Mouse (Mus musculus) intestine, embryonic 14.5 days (tissue): ENCODE results near the gene Pik3cd. TPM values are rescaled to one million over a fixed set of nuclear protein-coding genes. Genes with fewer than 3 reads are reported as not detected.

Experiments used
- ATAC-seq: fragments of 200-750 bp; cut with Nextera tagmentation; replicated peaks from 2 replicates; pipeline ENCODE4 v1.8.0; 2017; ENCODE audit warnings: low read depth, moderate number of reproducible peaks, moderate TSS enrichment, moderate library complexity; ENCODE audit not compliant: low FRiP score, low TSS enrichment
- DNase-seq: peaks from one replicate; pipeline ENCODE4 v3.0.0-alpha.2; 2018; ENCODE audit warnings: low spot score
- H3K27ac ChIP-seq: fragments of 300-500 bp; sonication (generic); 2 replicates; pipeline ENCODE4 v1.5.1; 2014; ENCODE audit warnings: low read depth, mild to moderate bottlenecking, control low read depth
- H3K27me3 ChIP-seq: fragments of 300-500 bp; sonication (generic); replicated peaks from 2 replicates; pipeline ENCODE4 v1.6.1; 2014; ENCODE audit warnings: low read length, control low read depth; ENCODE audit not compliant: control insufficient read depth, insufficient read depth
- H3K36me3 ChIP-seq: fragments of 300-500 bp; sonication (generic); 2 replicates; pipeline ENCODE4 v1.6.1; 2014; ENCODE audit warnings: low read length, control low read depth; ENCODE audit not compliant: control insufficient read depth, insufficient read depth
- H3K4me1 ChIP-seq: fragments of 300-500 bp; sonication (generic); replicated peaks from 2 replicates; pipeline ENCODE4 v1.6.1; 2014; ENCODE audit warnings: low read length, control low read depth, mixed read lengths; ENCODE audit not compliant: control insufficient read depth, insufficient read depth
- H3K4me2 ChIP-seq: fragments of 300-500 bp; sonication (generic); 2 replicates; pipeline ENCODE4 v1.6.1; 2014; ENCODE audit warnings: low read length
- H3K4me3 ChIP-seq: fragments of 300-500 bp; sonication (generic); 2 replicates; pipeline ENCODE4 v1.5.1; 2014; ENCODE audit warnings: low read depth, low read length, control low read depth, mixed read lengths
- H3K9ac ChIP-seq: fragments of 300-500 bp; sonication (generic); 2 replicates; pipeline ENCODE4 v1.6.1; 2014; ENCODE audit warnings: mild to moderate bottlenecking, low read length
- H3K9me3 ChIP-seq: fragments of 300-500 bp; sonication (generic); 2 replicates; pipeline ENCODE4 v1.6.1; 2016; ENCODE audit warnings: low read length, control low read depth; ENCODE audit not compliant: control insufficient read depth
- WGBS: fragments of 180-500 bp; shearing (Covaris S2); extraction: QIAGEN DNeasy Blood & Tissue Kit; methylation state at CpG from one replicate; pipeline ENCODE4 v1.1.7; 2014; 5-methylcytosine and 5-hydroxymethylcytosine counted together
- polyA plus RNA-seq: library from polyadenylated mRNA; unstranded; fragments of >200 nt; fragmentation: Nextera tagmentation; extraction: Ambion mirVana; gene quantifications from 2 replicates; pipeline ENCODE4 v1.2.1, GENCODE M21; 2014

Gene Pik3cd
- polyA plus RNA-seq, 1 experiment from 2014 or later, result 5.2 TPM

DNA sequence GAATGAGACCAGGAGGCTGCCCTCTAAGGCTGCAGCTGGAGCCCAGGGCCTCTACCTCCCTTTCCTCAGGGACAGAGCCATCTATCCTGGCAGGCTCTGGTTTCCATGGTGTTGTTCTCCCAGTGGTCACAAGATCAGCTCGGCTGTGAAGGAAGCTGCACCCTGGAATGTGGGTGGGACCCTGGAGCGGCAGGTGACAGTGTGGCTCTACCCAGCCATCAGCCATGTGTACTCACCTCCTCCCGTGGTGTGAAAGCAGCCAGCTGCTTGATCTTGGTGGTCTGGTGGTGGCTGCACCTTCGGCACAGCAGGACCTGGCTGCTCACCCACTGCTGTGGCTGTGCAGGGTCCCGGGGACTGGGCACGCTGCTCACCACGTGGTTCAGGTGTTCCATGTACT is 28.5 kb upstream of the Pik3cd start:
- DNase-seq (no peak), ATAC-seq (no peak)
- no peak overlapping the region for H3K4me2 ChIP-seq
- no peaks in the 10 kb centered on the region for H3K27me3 ChIP-seq
- H3K9ac ChIP-seq, result no peak overlapping the region
- no peak overlapping the region for H3K27ac ChIP-seq
- WGBS, result 65% methylated on average over 7 of the region's 7 CpGs
- H3K4me1 ChIP-seq, result peaks cover 20% of the 10 kb centered on the region
- H3K4me3 ChIP-seq, result no peak overlapping the region
- H3K36me3 ChIP-seq, result peaks cover 60% of the 10 kb centered on the region
- no peaks in the 10 kb centered on the region for H3K9me3 ChIP-seq

DNA sequence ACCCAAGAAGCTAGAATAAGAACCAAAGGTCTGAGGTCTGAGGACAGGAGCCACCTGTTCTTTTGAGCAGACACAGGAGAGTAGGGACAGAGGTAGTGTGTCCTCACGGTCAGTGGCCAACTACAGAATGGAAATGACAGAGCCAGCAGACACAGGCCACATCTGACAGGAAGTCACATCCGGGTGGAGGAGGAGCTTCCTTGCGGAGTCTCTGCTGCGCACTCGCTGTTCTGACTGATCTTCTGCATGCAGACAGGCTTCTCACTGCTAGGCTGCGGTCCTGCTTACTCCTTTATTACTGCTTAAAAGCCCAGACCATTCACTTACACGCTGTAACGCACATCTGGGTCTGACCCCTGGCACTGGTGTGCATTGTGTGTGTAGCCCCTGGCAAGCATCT is 26.4 kb upstream of the Pik3cd start:
- no peak overlapping the region for H3K27ac ChIP-seq
- no peak for DNase-seq
- peaks cover 74% of the 10 kb centered on the region for H3K36me3 ChIP-seq

DNA sequence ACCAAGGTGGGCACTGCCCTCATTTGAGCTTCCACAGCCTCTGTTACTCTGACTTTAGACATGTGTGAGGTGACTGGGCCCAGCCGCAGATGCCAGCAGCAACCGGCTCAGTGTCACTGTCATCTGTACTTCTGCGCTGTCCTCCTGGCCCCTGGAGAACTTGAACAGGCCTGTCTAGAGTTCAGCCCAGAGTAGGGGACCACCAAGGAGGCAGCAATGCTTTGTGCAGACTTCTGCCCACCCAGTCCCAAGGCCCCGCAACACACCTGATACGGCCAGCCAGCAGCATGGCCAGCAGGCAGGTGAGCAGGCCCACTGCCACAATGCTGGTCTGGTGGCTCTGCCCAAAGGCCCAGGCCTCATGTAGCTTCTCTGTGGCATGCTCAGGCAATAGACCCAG is 25.3 kb upstream of the Pik3cd start:
- Histone ChIP-seq H3K4me2 (no peak overlapping the region), H3K36me3 (peaks cover 81% of the 10 kb centered on the region), H3K4me3 (no peak overlapping the region), H3K9ac (no peak overlapping the region), H3K9me3 (no peaks in the 10 kb centered on the region), H3K27ac (no peak overlapping the region), H3K4me1 (peaks cover 2% of the 10 kb centered on the region; the same call in 1 of the 2 replicates), H3K27me3 (no peaks in the 10 kb centered on the region)
- DNase-seq (no peak), ATAC-seq (no peak)
- 96% methylated on average over 5 of the region's 5 CpGs for WGBS

More for the DNA sequence above, 26.4 kb upstream of the Pik3cd start:
- ATAC-seq, result no peak
- WGBS, result 85% methylated on average over 8 of the region's 8 CpGs
- no peak overlapping the region for H3K9ac ChIP-seq
- no peaks in the 10 kb centered on the region for H3K9me3 ChIP-seq
- no peaks in the 10 kb centered on the region for H3K27me3 ChIP-seq
- H3K4me2 ChIP-seq, result no peak overlapping the region
- H3K4me3 ChIP-seq, result no peak overlapping the region
- peaks cover 11% of the 10 kb centered on the region for H3K4me1 ChIP-seq

DNA sequence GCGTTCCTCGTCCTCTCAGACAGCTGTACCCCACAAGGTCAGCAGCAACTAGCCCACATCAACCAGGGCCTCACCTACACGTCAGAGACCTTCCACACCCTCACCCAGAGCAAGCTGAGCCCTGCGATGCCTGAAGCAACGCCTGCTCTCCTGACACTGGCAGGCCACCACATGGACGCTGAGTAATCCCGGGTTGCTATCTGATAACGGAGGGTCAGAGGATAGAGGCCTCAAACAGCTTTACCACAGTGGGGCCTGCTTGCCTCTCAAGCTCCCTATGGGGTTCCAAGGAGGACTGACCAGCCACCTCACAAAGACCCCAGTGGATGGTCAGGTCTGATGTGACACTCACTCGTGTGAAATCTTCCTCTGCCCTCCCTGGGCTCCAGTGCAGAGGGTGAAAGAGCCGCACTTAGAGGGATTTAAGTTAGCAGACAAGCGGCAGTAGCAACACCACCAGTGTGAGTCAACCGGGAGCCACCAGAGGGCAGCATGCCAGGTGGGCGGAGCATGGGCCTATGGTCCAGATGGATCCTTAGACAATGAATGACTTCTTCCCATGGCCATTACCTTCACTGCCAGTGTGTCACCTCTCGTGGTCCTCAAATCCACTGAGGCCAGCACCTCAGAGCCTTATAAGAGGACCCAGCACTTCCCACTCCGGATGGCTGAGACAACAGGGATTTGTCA is 23.4 kb upstream of the Pik3cd start:
- no peak overlapping the region for H3K4me2 ChIP-seq
- DNase-seq, result peak; percentile 84
- peaks cover 86% of the 10 kb centered on the region for H3K36me3 ChIP-seq
- no peak overlapping the region for H3K9ac ChIP-seq
- WGBS, result 72% methylated on average over 15 of the region's 15 CpGs
- no peaks in the 10 kb centered on the region for H3K9me3 ChIP-seq
- H3K27ac ChIP-seq, result no peak overlapping the region
- no peaks in the 10 kb centered on the region for H3K4me1 ChIP-seq
- H3K27me3 ChIP-seq, result no peaks in the 10 kb centered on the region
- ATAC-seq, result no peak
- no peak overlapping the region for H3K4me3 ChIP-seq

DNA sequence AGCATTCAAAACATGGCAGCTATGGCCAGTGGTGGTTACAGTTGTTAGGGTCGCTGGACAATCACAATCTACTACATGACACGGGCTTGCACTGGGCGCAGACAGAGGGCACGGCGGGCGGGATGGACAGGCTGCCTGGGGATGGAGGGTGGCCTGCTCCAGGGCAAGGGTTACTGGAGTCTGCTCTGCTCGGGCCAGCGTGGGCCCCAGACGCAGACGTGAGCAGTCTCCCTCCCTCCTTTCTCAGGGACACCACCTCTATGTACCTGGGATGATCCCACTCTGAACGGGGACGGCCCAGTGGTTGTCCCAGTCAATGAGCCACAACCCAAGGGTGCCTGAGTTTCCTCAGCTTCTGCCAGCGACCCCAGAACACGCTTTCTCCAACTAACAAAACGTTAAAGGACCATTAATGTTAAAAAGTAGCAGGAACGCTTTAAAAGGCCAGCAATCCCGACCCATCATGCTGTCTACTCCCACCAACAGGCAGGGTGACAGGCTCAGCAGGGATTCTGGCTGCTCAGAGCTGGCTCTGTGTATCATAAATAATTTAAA is 22.6 kb upstream of the Pik3cd start:
- ATAC-seq (no peak), DNase-seq (no peak)
- no peaks in the 10 kb centered on the region for H3K9me3 ChIP-seq
- no peak overlapping the region for H3K9ac ChIP-seq
- WGBS, result 89% methylated on average over 17 of the region's 17 CpGs
- no peak overlapping the region for H3K27ac ChIP-seq
- H3K27me3 ChIP-seq, result no peaks in the 10 kb centered on the region
- H3K4me3 ChIP-seq, result no peak overlapping the region
- H3K4me1 ChIP-seq, result no peaks in the 10 kb centered on the region
- H3K36me3 ChIP-seq, result peaks cover 86% of the 10 kb centered on the region
- H3K4me2 ChIP-seq, result no peak overlapping the region

DNA sequence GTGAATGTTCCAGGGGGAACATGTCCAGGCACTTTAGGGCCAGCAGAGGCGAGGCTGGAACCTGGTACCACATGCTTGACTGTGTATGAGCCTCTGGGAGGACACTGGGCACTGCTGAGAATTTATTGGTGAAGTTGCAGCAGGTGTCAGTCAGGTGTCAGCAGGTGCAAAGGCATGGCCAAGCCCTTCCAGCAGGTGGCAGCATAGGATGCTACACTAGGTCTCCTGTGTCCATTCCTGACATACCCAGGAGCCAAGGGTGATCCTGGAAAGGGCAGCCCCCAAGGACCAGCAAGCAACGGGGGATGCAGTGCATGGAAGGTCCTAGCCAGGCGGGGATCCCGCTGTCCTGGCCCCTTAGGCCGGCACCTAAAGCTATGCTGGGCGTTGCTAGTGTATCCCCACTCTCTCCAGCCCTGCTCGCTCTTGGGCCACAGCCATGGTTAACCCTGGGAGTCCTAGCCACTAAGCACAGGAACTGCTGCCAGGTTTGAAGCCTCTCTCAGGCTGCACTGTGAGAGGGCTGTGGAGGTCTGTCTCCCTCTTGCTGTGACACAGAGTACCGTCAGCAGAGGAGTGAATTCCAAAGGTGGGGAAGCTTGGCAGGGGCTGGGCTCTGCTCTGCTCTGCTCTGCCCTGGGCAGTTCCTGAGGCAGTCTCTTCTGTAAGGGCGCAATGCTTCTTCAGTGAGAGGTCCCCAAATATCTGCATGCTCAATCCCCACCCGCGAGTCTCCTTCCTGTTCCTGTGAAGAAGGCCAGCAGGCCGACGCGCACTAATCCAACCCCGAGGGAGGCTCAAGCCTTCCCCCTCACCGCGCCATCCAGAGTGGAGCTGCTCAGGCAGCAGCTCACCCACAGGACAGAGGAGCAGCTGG is 21.7 kb upstream of the Pik3cd start:
- ATAC-seq, result no peak
- no peaks in the 10 kb centered on the region for H3K9me3 ChIP-seq
- no peaks in the 10 kb centered on the region for H3K4me1 ChIP-seq
- peak; percentile 73 for DNase-seq
- H3K36me3 ChIP-seq, result peaks cover 86% of the 10 kb centered on the region
- H3K4me2 ChIP-seq, result no peak overlapping the region
- no peaks in the 10 kb centered on the region for H3K27me3 ChIP-seq
- 78% methylated on average over 17 of the region's 17 CpGs for WGBS
- no peak overlapping the region for H3K27ac ChIP-seq
- H3K4me3 ChIP-seq, result no peak overlapping the region
- no peak overlapping the region for H3K9ac ChIP-seq

DNA sequence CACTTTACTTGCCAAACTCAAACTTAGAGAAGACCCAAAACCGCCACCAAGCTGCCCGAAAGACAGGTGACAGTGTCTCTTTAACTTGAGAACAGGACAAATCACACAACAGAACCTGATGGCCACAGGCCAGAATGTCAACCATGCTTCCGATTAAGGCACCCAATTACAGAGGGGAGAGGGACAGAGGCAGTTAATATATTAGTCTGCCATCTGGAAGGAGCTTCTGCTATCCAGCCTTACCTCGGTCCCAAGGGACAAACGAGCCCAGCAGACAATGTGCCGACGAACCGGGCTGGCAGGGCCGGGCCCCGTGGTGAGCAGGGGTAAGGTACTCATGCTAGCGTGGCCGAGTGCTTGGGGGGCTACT is 20.6 kb upstream of the Pik3cd start:
- ATAC-seq (no peak), DNase-seq (no peak)
- 92% methylated on average over 12 of the region's 12 CpGs for WGBS
- H3K9me3 ChIP-seq, result no peaks in the 10 kb centered on the region
- H3K9ac ChIP-seq, result no peak overlapping the region
- no peak overlapping the region for H3K4me2 ChIP-seq
- H3K4me3 ChIP-seq, result no peak overlapping the region
- no peak overlapping the region for H3K27ac ChIP-seq
- no peaks in the 10 kb centered on the region for H3K4me1 ChIP-seq
- H3K27me3 ChIP-seq, result no peaks in the 10 kb centered on the region
- peaks cover 86% of the 10 kb centered on the region for H3K36me3 ChIP-seq

DNA sequence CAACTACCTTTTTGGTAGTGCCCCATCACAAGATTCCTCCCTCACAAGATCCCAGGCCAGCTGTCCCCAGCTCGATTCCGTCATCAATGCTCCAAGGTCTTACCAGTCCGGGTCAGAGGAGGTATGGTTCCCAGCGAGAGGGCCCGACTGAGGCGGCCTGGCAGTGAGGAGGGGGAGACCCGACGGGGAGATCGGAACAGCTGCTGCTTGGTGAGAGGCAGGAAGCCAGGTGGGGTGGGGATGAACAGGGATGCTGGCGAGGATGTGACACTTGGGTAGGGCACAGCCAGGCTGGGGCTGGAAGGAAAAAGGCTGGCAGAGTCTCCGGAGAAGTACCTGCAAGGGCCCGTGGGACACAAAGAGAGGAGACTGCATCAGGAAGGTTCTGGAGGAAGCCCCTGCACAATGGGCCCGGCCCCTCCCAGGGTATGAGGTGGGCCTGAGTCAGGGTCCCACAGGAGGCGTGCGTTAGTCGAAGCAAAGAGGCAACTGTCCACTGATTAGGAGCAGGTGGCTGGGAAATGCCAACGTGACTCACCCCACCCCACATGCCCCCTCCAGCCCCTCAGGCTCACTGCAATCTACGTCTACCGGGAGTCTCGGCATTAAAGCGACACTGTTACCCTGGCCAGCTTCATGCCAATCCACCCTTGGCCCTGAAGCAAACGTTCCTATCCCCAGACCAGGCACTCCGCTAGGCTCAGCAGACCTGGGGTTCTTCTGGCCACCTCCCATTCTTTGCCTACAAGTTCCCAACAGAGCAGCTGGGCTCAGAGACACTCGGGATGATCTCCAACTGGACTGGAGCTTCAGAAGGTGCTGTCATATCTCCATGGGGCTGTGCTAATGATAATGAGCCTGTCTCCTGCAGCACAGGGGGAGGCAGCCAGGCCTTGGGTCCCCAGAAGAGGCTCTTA is 20.0 kb upstream of the Pik3cd start:
- Histone ChIP-seq H3K36me3 (peaks cover 86% of the 10 kb centered on the region), H3K4me2 (no peak overlapping the region), H3K9me3 (no peaks in the 10 kb centered on the region), H3K9ac (no peak overlapping the region), H3K27ac (no peak overlapping the region), H3K27me3 (no peaks in the 10 kb centered on the region), H3K4me3 (no peak overlapping the region), H3K4me1 (no peaks in the 10 kb centered on the region)
- no peak for DNase-seq
- ATAC-seq, result no peak
- WGBS, result 91% methylated on average over 24 of the region's 24 CpGs
